Mouse (Mus musculus): ENCODE data around the gene Mad1l1. TPM values are rescaled to one million over a fixed set of nuclear protein-coding genes. Genes with fewer than 3 reads are reported as not detected.

Gene Mad1l1
- total RNA-seq, 2 experiments from 2014 or later: 7.2 to 9.0 TPM

DNA sequence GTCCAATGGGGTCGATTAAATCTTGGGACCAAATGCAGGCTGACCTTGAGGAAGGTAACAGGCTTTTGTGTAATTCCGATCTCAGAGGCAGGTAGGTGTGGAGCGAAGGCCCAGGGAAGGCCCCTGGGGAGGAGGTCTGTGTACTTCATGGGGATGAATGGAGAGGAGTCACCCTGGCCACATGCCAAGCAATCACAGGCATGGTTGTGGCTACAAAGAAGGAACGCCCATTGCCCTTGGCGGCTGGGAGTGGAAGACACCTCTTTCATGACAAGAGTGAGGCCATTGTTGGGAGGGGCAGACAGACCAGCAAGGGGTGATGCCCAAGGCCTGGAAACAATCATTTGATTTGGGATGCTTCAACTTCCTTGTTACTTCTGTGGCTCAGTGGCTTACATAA lies 252.8 kb downstream of the Mad1l1 start:
- DNase-seq: no peak
- H3K4me3 ChIP-seq: no peak overlapping the region
- no peak for TF ChIP-seq CTCF (IDR thresholded peaks at IDR 0.05)
- no peak overlapping the region for H3K27ac ChIP-seq
- intact Hi-C loops (cut with DNase I): no loop called here

DNA sequence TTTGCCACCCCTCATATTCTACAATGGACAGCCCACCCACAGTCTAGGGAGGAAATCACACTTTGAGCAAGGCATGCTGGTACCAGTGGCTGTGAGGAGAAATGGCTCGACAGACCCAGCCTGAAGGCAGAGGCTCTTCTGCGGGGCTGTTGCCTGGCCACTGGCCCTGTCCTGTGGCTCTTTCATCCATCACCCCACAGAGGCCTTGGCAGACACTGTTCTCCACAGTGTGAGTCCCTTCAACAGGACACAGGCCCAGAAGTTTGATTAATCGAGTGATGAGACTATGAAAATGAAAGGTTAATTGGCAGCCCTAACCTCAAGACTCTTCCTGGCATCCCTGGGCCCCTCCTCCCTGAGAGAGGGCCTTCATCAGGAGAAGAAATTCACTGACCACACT lies 253.3 kb downstream of the Mad1l1 start:
- no peak for DNase-seq
- no peak overlapping the region for H3K4me3 ChIP-seq
- intact Hi-C loops (cut with DNase I): no loop called here
- no peak for TF ChIP-seq CTCF (IDR thresholded peaks at IDR 0.05)
- H3K27ac ChIP-seq: no peak overlapping the region

DNA sequence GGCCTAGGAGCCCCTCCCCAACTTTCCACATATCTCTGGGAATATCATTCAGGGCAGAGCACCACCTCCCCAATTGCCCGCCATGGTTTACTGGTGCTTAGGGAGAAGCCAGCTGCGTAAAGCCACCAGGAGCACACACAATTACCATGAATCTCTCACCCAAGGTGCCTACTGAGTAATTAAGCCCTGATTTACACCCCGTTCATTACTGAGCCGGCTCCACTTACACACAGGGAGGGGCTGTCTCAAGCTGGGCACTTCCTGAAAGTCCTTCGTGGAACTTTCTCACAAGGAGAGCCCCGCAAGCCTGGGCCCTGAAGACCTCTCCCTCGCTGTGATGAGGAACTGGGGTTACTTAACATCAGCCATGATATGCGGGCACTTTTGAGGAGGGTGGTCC lies 254.6 kb downstream of the Mad1l1 start:
- TF ChIP-seq CTCF (IDR thresholded peaks at IDR 0.05): no peak
- Histone ChIP-seq H3K4me3 (no peak overlapping the region), H3K27ac (no peak overlapping the region)
- DNase-seq: no peak
- intact Hi-C loops (cut with DNase I): no loop called here

DNA sequence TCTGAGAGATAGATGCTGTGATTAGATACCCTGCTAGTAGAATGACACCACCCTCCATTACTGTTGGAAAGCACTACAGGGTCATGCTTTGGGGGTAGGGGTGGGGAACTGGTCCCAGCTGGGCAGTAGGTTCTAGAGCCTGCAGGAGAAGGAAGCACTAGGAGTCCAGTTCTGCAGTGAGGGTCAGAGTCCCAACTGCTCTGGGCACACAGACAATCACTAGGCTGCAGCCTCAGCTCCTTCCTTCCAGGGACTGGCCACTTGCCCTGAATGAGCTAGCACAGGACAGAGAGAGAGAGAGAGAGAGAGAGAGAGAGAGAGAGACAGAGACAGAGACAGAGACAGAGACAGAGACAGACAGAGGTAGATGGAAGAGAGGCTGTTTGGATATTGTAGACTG lies 255.1 kb downstream of the Mad1l1 start:
- Histone ChIP-seq H3K4me3 (no peak overlapping the region), H3K27ac (no peak overlapping the region)
- no peak for TF ChIP-seq CTCF (IDR thresholded peaks at IDR 0.05)
- intact Hi-C loops (cut with DNase I): no loop called here
- no peak for DNase-seq

DNA sequence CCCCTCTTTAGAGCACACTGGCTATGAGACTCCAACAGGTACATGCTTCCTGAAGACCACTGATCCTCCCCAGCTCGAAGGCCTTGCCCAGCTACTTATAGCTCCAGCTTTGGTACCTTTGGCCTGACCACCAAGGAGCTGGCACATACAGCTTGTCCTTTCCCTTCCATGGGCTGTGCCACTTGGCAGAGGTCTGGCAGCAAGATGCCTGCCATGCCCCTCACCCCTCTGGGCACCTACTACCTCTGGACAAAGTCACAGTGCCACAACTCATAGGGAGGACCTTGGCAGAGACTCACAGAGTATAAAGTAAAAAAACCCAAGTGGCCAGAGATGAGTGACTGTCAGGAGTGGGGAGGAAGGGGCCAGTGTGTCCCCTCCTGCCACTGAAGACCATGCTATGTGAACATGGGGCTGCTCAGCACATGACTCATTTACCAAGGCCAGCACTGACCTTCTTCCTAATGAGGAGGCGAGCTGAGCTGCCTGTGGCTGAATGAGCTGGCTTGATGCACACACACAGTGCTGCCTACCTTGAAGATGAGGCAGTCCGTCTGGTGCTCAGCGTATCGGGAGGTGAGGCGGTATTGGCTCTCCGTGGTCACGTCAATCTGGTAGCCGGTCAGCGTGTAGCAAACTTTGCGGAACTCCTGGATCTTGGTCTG lies 255.9 kb downstream of the Mad1l1 start:
- Histone ChIP-seq H3K4me3 (no peak overlapping the region), H3K27ac (no peak overlapping the region)
- TF ChIP-seq CTCF (IDR thresholded peaks at IDR 0.05): no peak
- intact Hi-C loops (cut with DNase I): no loop called here
- DNase-seq: peak; percentile 38

DNA sequence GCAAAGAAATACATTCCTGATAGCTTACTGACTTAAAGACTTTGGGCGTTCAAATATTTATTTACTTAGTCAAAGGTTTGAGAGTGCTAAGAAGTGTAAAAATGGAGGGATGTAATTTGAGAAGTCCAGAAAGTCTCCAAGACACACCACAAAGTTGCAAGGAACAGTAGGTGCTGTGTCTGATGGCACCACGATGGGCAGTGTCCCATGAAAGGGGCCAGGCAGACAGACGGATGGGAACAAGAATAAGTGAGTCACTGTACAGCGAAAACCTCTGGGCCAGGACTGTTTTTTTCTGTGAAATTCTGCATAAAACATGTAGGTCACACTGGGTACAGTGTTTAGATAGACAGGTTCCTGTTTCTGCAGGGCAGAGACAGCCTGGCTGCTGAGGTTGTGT lies 256.8 kb downstream of the Mad1l1 start:
- Histone ChIP-seq H3K4me3 (no peak overlapping the region), H3K27ac (no peak overlapping the region)
- no peak for TF ChIP-seq CTCF (IDR thresholded peaks at IDR 0.05)
- intact Hi-C loops (cut with DNase I): no loop called here
- no peak for DNase-seq

DNA sequence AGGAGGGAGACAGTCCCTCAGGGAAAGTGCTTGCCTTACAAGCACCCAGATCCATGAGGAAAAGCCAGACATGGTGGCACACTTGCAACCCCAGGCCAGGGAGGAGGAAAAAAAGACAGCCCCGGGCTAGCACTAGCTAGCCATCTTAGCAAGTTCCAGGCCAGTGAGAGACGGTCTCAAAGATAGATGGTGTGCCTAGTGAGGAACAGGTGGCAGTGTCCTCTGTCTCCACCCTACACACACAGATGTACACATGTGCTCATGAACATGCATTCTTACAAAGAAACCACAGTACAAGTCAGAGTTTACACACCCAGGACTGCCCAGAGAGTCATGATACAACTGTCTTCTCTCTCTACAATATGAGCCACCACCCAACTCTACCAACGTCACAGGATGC lies 258.5 kb downstream of the Mad1l1 start:
- DNase-seq: no peak
- TF ChIP-seq CTCF (IDR thresholded peaks at IDR 0.05): no peak
- intact Hi-C loops (cut with DNase I): no loop called here
- Histone ChIP-seq H3K4me3 (no peak overlapping the region), H3K27ac (no peak overlapping the region)

DNA sequence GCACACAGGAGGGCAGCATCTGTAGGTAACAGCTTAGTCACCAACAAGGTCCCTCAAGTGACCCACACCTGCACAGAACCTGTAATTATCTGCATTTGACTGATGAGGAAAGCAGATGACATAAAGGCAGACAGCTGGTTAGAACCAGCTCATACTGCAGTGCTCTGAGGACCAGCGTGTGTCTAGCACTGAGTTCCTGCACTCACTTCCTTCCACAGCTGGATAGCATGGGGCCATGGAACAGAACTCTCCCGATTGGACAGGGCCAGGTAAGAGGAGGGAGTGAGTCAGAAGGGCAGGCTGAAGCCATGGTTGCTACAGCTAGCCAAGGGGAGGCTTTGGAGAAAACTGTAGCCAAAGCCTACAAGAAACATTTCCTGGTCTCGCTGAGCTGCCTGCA lies 259.0 kb downstream of the Mad1l1 start:
- TF ChIP-seq CTCF (IDR thresholded peaks at IDR 0.05): no peak
- DNase-seq: no peak
- intact Hi-C loops (cut with DNase I): no loop called here
- Histone ChIP-seq H3K4me3 (no peak overlapping the region), H3K27ac (no peak overlapping the region)

DNA sequence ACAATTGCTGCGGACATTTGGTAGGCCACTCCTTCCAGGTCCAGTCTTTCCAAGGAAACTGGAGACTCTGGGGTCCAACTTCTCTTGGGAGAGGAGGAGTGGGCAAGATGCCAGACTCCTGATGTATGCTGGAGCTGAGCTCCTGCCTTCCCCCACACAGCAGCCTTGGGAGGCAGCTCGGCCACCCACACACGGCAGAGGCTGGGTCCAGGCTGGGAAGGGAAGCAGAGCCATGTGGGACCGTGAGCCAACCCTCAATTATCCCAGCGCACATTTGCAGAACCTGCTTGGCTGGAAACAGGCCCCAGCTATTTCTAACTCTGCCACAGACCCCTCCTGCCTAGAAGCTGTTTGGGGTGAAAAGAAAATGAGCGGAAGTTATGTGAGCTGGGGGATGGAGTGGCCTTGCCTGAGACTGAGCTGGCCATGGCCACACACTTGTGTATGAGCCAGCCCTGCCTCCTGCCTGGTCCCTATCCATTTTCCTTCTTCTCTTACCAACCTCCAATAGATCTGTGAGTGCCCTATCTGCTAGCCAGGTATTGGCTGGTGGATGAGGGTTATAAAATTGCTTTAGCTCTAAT lies 260.0 kb downstream of the Mad1l1 start:
- intact Hi-C loops (cut with DNase I): no loop called here
- peak; percentile 42 for DNase-seq
- Histone ChIP-seq H3K4me3 (no peak overlapping the region), H3K27ac (no peak overlapping the region)
- TF ChIP-seq CTCF (IDR thresholded peaks at IDR 0.05): no peak

DNA sequence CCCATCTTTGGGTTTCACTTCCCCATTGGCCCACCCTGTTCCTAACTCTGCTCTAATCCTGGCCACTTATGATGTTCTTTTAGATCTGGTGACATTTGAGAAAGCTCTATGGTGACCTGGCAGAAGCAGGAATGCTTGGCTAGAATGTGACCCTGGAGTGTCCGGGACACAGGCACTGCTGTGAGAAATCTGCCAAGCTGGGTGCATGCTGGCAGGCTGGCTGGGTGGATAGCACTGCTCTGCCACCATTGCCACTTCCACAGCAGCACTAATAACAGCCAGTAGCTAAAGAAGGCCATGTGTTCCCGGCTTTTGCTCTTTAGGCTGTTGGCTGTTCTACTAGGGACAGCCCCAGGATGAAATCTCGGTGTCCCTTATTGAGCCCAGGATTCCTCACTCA lies 265.1 kb downstream of the Mad1l1 start:
- no peak for TF ChIP-seq CTCF (IDR thresholded peaks at IDR 0.05)
- Histone ChIP-seq H3K4me3 (no peak overlapping the region), H3K27ac (peak overlapping the region; percentile 43)
- intact Hi-C loops (cut with DNase I): no loop called here
- DNase-seq: peak; percentile 65

DNA sequence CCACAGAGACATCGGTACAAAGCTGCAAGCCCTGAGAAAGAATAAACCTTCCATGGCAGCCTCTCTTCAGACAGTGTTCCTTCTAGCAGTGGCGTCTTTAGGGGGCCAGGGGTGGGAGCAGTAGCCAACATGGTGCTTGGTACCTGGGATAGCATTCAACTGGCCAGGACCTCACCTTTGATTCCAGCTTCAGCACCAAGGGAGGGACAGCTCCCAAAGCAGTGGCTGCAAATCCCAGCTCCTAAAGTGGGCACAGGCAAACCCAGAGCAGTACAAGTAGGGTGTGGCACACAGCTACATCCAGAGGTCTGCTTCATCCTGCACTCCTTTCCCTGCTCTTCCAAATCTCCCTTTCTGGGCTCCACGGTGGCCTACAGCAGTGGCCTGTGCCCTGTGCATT lies 265.9 kb downstream of the Mad1l1 start:
- TF ChIP-seq CTCF (IDR thresholded peaks at IDR 0.05): no peak
- intact Hi-C loops (cut with DNase I): no loop called here
- no peak for DNase-seq
- Histone ChIP-seq H3K4me3 (no peak overlapping the region), H3K27ac (no peak overlapping the region)

DNA sequence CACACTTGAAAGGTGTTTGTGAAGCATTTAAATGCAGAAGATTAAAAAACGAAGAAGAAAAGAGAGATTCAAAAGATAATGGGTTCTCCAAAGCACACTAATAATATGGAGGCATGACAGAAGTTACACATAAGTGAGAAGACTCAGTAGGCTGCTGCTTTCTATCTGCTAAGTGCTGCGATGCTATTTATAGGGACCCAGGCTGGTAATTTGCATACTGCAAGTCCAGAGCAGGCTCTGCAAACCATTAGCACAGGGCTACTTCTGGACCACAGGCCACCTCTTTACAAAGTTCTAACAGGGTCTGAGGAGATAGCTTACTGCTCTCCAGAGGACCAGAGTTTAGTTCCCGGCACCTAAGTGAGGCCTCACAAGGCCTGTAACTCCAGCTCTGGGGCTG lies 267.7 kb downstream of the Mad1l1 start:
- no peak for DNase-seq

DNA sequence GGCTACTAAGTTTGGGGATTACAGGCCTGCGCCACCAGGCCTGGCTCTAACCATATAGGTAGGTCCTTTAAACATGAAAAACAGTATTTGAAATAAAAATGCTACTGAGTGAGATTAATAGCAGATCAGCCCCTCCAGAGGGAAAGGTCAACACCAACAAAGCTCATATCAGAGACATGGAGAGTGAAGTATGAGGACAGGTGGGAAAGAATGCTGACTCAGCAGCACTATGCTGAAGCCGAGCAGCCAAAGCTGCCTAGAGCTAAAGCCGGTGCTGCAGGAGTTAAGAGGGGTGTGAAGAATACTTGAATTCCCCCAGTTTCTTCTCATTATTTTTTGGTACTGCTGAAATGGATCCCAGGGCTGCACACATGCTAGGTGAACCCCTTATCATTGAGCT lies 268.9 kb downstream of the Mad1l1 start:
- no peak for TF ChIP-seq CTCF (IDR thresholded peaks at IDR 0.05)
- Histone ChIP-seq H3K27ac (no peak overlapping the region), H3K4me3 (no peak overlapping the region)
- intact Hi-C loops (cut with DNase I): no loop called here
- no peak for DNase-seq

More for the DNA sequence above, 267.7 kb downstream of the Mad1l1 start:
- intact Hi-C loops (cut with DNase I): no loop called here
- Histone ChIP-seq H3K27ac (no peak overlapping the region), H3K4me3 (no peak overlapping the region)
- no peak for TF ChIP-seq CTCF (IDR thresholded peaks at IDR 0.05)

DNA sequence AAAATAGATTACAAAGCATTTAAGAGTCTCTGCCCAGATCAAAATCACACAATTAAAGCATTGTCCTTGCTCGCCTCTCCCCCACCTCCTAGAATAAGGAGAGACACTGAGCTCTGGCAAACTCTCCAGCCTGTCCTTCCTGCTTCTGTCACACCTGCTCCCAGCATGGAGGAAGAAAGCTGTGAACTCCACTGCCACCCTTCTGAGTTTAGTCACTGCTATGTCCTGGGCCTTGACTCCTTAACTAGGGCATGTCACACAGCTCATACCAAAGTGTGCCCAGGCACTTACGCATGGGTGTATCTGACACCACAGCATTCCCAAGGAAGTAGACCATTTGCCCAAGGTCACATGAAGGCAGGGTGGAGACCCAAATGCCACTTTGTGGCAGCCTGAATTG lies 275.9 kb downstream of the Mad1l1 start:
- no peak overlapping the region for H3K27ac ChIP-seq
- DNase-seq: no peak
- intact Hi-C loops (cut with DNase I): loop anchor here (10.0 kb wide), 1 partner anchor 249 kb away; no protein-coding TSS in a partner anchor
- H3K4me3 ChIP-seq: no peak overlapping the region
- TF ChIP-seq CTCF (IDR thresholded peaks at IDR 0.05): no peak
